Mouse (Mus musculus) heart, postnatal 14 days (tissue): ENCODE measurements around the gene Ahcyl2. TPM values are rescaled to one million over a fixed set of nuclear protein-coding genes. Genes with fewer than 3 reads are reported as not detected.

Experiments
- DNase-seq, 2 experiments: peaks; one replicate each; pipeline ENCODE4 v3.0.0; 2021 to 2022
- intact Hi-C: fragments of 180-260 bp; cut with DNase I; formaldehyde crosslinking; loops from one replicate; pipeline ENCODE4 v1.15.1; 2025
- total RNA-seq, 2 experiments: library from RNA; stranded (reverse); gene quantifications; 2 replicates each; pipeline ENCODE4 v1.2.3; 2021

Gene Ahcyl2
- total RNA-seq, 2 experiments from 2014 or later, result 15.0 TPM

DNA sequence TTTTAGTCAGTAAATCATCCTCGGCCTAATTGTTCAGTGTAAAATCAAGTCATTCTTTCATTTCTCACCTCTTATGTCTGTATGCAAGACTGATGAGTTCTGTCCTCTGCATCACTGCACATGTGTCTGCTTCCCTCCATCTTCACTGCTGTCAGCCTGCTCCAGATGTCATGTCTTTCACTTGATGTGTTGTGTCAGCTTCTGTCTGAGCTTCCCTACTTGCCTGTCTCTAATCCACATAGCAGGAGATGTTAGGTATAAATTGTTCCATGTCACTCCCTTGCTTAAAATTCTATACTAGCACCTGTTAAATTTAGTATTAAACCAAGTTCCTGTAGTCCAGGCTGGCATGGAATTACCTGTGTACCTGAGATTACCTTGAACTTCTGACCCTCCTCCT is 72.2 kb downstream of the Ahcyl2 start:
- intact Hi-C loops, result no loop called here
- DNase-seq, result no peak

DNA sequence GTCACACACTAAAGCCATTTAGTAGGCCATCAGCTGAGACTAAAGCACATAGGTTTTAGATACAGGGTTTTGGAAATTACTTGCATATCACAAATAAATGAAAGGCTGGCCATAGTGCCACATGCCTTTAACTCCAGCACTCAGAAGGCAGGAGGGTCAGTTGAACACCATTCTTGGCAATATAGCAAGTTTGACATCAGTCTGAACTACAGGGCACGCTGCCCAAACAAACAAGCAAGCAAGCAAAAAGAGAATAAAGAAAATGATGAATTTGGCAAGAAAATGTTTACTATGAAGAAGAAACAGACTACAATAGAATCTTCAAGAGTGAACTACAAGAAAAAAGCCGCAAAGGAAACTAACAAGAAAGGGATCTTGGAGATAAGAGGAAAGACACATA is 73.7 kb downstream of the Ahcyl2 start:
- intact Hi-C loops, result no loop called here
- DNase-seq, result peak in 1 of 2 experiments; percentile 31

DNA sequence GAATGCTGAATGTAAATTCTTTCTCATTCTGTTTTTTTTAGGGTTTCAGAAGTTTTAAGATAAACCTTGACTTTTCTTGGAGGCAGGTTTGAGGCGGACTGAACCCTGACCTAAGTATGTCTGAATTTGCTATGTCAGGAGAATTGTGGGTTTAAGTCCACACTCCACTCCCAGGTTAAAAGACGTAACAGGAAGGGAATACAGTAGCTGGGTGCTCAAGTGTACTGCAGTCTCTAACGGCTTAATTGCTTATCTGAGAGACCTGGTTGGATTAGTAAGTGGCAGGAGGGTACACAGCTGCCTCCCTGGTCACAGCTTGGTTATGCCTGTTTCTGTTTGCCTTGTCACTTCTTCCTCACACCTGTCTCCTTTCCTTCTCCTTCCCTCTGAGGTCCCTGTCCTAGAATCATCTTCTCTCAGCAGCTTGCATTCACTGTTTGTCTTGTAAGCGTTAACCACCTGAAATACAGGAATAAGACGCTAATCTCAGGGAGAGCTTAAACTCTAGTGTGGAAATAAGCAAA is 79.9 kb downstream of the Ahcyl2 start:
- DNase-seq, result no peak
- intact Hi-C loops, result no loop called here

DNA sequence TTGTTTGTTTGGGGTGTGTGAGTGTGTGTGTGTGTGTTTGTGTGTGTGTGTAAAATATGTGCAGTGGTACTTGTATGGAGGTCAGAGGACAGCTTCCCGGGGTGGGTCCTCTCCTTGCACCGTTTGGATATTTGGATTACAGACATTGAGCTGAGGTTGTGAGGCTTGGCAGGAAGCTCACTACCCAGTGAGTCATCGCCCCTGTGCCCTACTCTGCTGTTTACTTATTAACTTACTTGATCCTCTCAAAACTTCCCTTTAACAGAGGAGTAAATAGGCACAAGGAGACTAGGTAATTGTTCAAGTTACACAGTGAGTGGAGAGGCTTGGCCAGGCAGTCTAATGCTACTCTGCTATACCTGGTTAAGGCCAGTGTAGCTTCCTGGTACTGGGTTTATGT is 81.0 kb downstream of the Ahcyl2 start:
- DNase-seq, result no peak
- intact Hi-C loops, result no loop called here

DNA sequence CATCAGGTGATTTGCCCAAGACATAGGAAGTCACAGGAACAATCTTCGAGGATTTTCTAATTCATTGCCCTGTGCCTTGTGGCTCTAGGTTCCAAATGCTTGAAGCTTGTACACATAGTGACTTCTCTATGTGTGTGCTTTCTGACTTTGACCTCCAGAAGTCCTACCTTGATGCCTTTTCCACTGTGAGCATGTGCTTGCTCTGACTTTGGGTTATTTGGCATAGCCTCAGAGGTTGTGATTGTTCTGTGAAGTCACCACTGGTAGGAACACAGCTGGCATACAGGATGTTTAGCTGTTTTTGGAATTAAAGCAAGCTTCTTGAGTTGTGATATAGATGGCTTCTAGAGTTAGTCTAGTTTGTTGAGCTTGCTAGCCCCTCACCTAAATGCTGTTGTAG is 82.3 kb downstream of the Ahcyl2 start:
- DNase-seq, result no peak
- intact Hi-C loops, result loop anchor here (5.0 to 10.0 kb wide), 3 partner anchors 72 to 505 kb away; no protein-coding TSS in a partner anchor

DNA sequence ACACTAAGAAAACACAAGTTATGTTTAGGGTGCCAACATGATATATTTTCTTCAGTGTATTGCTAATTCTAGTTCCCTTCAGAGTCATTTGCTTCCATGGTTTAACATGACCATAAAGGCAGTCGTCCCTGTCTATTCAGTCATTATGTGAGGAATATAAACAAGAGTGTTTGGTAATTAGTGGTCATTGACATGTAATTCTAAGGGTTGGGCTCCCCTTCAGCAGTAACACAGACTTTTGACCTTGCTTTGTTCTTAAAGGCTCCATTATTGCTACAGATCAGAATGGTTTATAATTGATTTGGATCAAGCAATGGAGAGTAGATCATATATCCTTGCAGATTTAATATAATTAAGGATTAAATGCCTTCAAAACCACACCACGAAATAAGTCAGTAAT is 82.9 kb downstream of the Ahcyl2 start:
- intact Hi-C loops, result loop anchor here (5.0 to 10.0 kb wide), 3 partner anchors 72 to 504 kb away; no protein-coding TSS in a partner anchor
- no peak for DNase-seq

DNA sequence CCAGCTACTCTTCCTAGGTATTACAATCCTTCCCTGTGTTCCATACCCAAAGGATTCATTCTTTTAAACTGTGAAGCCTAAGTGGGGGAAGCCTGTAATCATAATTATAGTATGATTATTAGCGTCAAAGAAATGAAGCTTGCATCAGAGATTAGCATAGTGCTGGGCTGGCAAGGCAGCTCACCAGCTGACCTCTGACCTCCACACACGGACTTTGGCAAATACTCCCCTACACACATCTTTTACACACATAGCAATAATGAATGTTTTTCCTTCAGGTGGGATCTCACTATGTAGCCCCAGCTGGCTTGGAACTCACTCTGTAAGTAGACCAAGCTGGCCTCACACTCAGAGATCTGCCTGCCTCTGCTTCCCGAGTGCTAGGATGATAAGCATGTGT is 84.1 kb downstream of the Ahcyl2 start:
- DNase-seq, result no peak

DNA sequence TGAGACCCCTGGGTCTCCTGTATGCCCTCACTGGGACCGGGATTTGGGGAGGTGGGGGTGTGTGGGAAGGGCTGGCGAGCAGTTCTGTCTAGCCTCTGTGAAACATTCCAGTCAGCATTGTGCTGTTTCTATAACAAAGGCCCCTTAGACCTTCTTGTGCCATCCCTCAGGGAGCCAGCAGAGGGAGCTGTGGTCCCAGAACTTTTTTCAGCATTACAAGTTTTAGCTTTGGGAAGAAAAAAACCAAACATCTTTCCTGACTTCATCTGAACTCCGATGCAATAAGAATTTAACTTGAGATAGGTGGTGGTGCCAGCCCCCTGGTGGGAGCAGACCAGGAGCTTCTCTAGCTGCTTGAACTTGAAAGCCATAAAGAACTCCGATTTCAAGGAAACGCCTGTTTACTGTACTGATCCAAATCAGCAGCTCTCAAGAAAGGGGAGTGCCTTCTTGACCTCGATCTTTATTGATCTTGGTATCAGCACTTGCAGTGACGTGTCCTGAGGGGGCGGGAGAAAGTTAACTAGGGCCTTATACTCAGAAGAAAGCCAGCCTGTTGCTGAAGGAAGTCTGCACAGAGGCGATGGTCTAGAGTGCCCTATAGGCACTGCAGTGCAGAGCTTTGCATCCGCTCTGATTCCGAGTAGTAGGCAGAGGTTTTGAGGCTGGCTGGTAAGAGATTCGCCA is 85.5 kb downstream of the Ahcyl2 start:
- peak; percentile 79 to 88 for DNase-seq
- intact Hi-C loops, result loop anchor here (2.0 to 10.0 kb wide), 4 partner anchors 69 to 501 kb away; no protein-coding TSS in a partner anchor

More for the DNA sequence above, 84.1 kb downstream of the Ahcyl2 start:
- intact Hi-C loops, result loop anchor here (2.0 to 10.0 kb wide), 4 partner anchors 70 to 503 kb away; no protein-coding TSS in a partner anchor

DNA sequence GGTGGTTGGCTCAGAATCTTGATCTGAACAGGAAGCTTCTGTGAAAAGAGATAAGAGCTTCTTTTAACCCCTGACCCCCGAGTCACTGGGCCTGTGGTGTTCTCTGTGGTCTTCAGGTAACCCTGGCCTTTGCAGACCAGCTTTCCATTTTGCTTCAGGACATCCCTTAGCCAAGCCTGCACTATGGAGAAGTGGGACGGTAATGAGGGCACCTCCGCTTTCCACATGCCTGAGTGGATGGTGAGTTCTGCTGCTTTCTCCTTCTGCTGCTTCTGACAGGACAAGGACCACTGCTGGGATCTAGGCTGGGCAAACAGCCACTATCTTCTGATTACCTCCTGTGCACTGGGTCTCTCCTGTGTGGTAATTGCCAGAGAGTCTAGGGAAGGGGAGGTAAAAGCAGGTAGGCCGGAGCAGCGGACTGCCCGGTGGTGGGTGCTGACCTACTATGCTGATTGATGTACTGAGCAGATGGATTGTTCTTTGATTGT is 86.1 kb downstream of the Ahcyl2 start:
- DNase-seq, result no peak
- intact Hi-C loops, result loop anchor here (2.0 to 10.0 kb wide), 5 partner anchors 68 to 501 kb away; no protein-coding TSS in a partner anchor

DNA sequence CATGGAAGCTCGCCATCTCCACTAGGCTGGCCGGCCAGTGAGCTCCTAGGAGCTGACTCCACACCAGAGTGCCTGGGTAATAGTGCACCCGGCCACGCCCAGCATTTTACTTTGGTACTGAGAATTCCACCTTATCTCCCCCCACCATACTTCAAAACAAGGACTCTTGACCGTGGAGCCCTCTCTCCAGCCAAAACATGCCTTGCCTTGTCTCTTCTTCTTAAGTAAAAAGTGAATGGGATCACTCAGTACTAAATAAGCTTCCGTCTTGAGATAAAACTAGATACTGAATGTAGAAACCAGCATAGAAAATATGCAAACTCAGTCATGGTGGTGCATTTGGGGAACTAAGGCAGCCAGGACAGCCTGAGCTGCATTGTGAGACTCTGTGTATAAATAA is 90.8 kb downstream of the Ahcyl2 start:
- intact Hi-C loops, result loop anchor here (10.0 kb wide), 1 partner anchor 496 kb away; no protein-coding TSS in a partner anchor

DNA sequence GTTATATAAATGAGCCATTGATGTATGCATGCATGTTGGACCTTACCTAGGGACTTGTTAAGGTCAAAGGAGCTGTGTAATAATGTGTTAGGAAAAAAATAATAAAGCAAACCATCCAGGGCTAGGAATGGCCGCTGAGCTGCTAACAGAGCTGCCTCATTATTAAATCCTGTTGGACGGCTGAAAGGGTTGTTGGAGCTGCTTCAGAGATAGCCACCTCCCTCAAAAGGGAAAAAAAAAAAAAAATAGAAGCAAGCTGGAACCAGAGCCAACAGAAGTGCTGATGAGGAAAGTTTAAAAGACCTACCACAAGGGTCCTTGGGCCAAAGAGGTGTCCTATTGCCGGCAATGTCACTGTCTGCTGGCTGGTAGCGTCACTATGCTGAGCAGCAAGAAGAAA is 91.5 kb downstream of the Ahcyl2 start:
- intact Hi-C loops, result loop anchor here (10.0 kb wide), 1 partner anchor 495 kb away; no protein-coding TSS in a partner anchor
- DNase-seq, result no peak

More for the DNA sequence above, 90.8 kb downstream of the Ahcyl2 start:
- no peak for DNase-seq

DNA sequence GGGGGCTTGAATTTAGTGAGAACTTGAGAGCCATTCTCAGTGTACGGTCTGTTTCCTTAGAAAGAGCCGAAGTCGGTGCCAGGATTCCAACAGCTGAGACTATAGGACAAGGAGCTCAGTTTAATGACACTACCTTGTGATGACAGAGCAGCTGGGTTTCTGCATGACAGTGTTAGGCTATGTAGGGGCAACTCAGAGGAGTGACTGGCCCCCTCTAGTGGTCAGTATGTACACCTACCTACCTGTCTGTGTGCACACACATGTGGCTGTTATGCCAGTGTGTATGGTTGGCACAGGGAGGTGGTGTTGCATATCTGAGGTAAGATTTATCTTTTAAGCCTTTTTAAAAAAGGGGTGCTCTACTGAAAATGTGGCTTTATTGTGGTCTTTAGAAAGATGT is 92.4 kb downstream of the Ahcyl2 start:
- intact Hi-C loops, result no loop called here
- no peak for DNase-seq

DNA sequence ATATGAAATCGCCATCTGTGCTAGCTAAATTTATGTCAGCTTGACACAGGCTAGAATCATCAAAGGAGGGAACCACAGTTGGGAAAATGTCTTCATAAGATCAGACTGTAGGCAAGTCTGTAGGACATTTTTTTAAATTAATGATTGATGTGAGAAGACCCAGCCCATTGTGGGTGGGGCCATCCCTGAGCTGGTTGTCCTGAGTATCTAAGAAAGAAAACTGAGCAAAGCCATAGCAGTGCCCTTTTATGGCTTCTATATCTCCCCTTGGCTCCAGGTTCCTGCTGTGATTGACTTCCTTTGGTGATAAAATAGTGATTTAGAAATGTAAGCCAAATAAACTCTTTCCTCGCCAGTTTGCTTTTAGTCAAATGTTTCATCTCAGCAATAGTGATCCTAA is 97.1 kb downstream of the Ahcyl2 start:
- no peak for DNase-seq
- intact Hi-C loops, result loop anchor here (5.0 kb wide), 1 partner anchor 52 kb away; the partner anchor contains the start of gene Strip2

DNA sequence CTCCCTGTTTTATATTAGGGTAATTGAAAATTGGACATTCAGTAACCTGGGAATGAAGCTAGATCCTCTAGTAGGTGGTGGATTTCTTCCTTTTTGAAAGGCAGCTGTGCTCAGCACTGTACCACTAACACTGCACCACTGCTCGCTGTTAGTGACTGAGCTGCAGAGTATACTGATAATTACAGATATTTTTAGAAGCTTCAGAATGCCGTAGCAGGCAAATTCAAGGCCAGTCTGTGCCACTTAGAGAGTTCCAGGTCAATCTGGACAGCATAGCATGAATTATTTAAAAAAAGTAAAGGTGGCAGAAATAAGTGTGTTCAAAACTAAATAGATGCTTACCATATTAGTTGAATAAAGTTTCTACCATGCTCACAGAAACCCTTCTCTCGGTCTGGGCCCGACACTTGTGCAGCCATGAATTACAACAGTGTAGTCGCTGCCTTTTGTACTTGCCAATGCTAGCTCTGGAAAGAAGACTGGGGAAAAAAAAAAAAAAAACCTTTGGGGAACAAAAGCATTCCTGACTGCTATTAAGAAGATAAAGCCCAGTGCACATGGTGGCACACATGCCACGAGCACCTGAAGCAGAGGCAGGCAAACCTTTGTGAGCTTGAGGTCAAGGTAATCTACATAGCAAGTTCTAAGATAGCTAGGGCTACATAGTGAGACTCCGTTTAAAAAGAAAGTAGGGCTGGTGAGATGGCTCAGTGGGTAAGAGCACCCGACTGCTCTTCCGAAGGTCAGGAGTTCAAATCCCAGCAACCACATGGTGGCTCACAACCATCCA is 99.3 kb downstream of the Ahcyl2 start:
- DNase-seq, result no peak

DNA sequence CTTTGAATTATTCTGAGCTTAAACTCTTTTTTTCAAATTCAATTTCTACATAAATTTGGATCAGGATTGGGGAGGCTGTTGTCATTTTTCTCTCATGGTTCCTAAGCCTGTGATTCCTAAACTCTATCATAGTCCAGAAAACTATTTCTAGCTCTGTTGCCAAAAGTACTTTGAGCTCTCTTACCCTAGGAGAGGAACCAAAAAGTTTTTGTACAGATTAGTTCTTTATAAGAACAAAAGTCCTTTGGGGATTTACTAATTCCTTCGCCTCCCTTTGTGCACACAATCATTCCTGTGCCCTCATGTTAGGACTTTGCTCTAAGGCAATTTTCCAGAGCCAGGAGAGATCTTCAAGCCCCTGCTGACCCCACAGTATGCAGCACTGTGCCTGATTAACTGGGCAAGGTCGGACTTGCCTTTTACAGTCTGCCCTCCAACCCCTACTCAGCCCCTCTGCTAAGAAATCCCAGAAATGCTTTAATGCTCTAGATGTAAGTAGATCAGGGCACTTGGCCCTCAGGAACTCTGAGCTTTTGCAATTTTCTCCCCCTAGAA is 100.6 kb downstream of the Ahcyl2 start:
- no peak for DNase-seq
- intact Hi-C loops, result loop anchor here (5.0 kb wide), 1 partner anchor 49 kb away; the partner anchor contains the start of gene Strip2

More for the DNA sequence above, 99.3 kb downstream of the Ahcyl2 start:
- intact Hi-C loops, result loop anchor here (5.0 kb wide), 1 partner anchor 50 kb away; the partner anchor contains the start of gene Strip2

DNA sequence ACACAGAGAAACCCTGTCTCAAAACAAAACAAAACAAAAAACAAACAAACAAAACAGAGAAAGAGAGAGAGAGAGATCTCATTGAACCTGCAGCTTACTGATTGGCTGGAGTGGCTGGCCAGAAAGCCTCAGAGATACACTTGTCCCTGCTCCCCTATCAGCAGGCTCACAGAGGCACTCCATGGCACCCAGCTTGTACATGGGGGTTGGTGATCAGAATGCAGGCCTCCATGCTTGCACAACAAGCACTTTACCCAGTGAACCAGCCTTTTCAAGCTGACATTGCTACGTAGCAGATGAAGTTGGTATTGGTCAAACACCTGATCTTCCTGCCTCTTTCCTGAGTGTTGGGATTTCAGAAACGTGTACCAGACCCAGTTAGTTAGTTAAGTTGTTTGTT is 105.8 kb downstream of the Ahcyl2 start:
- intact Hi-C loops, result no loop called here
- DNase-seq, result no peak

DNA sequence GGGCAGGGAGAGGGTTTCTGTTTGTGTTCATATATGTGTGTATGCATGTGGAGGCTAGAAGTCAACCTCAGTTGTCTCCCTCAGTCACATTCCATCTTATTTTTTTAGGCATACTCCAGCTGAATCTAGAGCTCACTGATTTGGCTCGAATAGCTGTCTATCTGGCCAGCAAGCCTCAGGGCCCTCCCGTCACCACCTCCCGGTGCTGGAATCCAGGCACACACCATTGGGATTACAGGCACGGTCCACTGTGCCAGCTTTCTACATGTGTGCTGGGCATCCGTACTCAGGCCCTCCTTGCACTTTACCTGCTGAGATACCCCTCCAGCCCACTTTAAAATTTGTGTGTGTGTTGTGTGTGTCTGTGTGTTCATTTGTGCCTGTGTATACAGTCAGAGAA is 107.8 kb downstream of the Ahcyl2 start:
- DNase-seq, result peak; percentile 17 to 59
- intact Hi-C loops, result no loop called here

DNA sequence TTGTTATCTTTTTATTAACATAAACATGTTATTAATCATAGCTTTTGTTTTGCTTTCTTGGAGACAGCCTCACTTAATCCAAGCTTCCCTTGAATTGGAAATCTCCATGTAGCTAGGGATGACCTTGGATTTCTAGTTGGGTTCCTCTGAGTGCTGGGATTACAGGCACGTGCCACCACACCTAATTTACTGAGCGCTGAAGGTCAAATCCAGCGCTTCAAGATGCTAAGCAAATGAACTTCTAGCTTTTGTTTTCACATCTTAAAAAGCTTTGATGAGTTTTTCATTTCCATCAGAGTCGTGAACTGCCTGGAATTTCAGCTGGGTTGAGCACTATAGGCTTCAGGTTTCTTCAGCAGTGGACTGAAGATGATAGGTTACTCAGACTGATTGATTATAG is 109.0 kb downstream of the Ahcyl2 start:
- intact Hi-C loops, result no loop called here
- DNase-seq, result no peak

DNA sequence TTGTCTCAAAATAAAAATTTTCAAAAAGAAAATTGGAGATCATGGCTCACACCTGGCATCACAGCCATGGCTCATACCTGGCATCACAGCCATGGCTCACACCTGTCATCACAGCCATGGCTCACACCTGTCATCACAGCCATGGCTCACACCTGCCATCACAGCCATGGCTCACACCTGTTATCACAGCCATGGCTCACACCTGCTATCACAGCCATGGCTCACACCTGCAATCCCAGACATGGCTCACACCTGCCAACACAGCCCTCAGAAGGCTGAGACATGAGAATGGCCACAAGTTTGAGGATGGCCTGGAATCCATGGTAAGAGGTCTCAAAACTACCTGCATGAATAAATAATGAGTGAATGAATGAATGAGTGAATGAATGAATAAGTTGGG is 111.8 kb downstream of the Ahcyl2 start:
- intact Hi-C loops, result no loop called here
- no peak for DNase-seq

DNA sequence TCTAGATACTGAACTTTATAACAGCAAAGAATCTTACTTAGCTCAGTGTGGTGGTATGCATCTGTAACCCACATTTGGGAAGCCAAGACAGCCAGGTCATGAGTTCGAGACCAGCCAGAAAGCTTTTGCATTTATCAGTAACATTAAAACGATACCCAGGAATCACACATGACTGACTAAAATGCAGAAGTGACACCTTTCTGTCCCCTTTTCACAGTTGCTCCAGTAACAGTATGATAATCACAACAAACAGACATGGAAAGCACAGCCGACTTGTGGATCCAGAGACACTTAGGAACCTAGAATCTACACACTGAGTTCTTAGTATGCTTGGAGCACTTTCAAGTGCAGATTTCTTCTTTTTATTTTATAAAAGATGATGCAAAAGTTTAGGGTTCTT is 113.0 kb downstream of the Ahcyl2 start:
- intact Hi-C loops, result no loop called here

More for the DNA sequence above, 113.0 kb downstream of the Ahcyl2 start:
- no peak for DNase-seq
